Mouse (Mus musculus) forebrain, postnatal 0 days (tissue): ENCODE measurements at regions not wholly inside any gene's neighbourhood (a gene's known extent, or its start where the extent isn't known, plus 50 kb on each side); places are given as distances from the start of the nearest gene placed in this dataset.

Experiments
- ATAC-seq: fragments of 200-750 bp; cut with Nextera tagmentation; 2 replicates; pipeline ENCODE4 v1.8.0; 2017; ENCODE audit warnings: mild to moderate bottlenecking, moderate library complexity
- DNase-seq: peaks from one replicate; pipeline ENCODE4 v3.0.0-alpha.2; 2015
- H3K27ac ChIP-seq: fragments of 300-500 bp; sonication (generic); 2 replicates; pipeline ENCODE4 v1.5.1; 2014; ENCODE audit warnings: low read depth, mild to moderate bottlenecking, antibody characterized with exemption, low read length, moderate library complexity, mixed read lengths
- H3K27me3 ChIP-seq: fragments of 300-500 bp; sonication (generic); 2 replicates; pipeline ENCODE4 v1.6.1; 2014; ENCODE audit warnings: mild to moderate bottlenecking, low read length, mixed read lengths; ENCODE audit not compliant: insufficient read depth
- H3K36me3 ChIP-seq: fragments of 300-500 bp; sonication (generic); 2 replicates; pipeline ENCODE4 v1.6.1; 2014; ENCODE audit warnings: mild to moderate bottlenecking, moderate library complexity; ENCODE audit not compliant: insufficient read depth
- H3K4me1 ChIP-seq: fragments of 300-500 bp; sonication (generic); 2 replicates; pipeline ENCODE4 v1.6.1; 2014; ENCODE audit warnings: antibody characterized with exemption; ENCODE audit not compliant: insufficient read depth
- H3K4me2 ChIP-seq: fragments of 300-500 bp; sonication (generic); 2 replicates; pipeline ENCODE4 v1.6.1; 2014; ENCODE audit warnings: low read depth, mild to moderate bottlenecking, moderate library complexity
- H3K4me3 ChIP-seq: fragments of 300-500 bp; sonication (generic); 2 replicates; pipeline ENCODE4 v1.5.1; 2014; ENCODE audit warnings: low read depth, low read length, mixed read lengths
- H3K9ac ChIP-seq: fragments of 300-500 bp; sonication (generic); 2 replicates; pipeline ENCODE4 v1.6.1; 2014; ENCODE audit warnings: mild to moderate bottlenecking
- H3K9me3 ChIP-seq: fragments of 300-500 bp; sonication (generic); 2 replicates; pipeline ENCODE4 v1.6.1; 2016; ENCODE audit warnings: low read length
- CTCF ChIP-seq: sonication (generic); IDR thresholded peaks from 2 replicates; pipeline ENCODE4 v1.5.1; 2016; ENCODE audit warnings: antibody characterized with exemption, control low read depth, low read depth
- WGBS: fragments of 180-500 bp; shearing (Covaris S2); extraction: QIAGEN DNeasy Blood & Tissue Kit; methylation state at CpG from one replicate; pipeline ENCODE4 v1.1.7; 2014; 5-methylcytosine and 5-hydroxymethylcytosine counted together

- Histone ChIP-seq H3K36me3 (no peaks in the 10 kb centered on the region), H3K4me1 (no peaks in the 10 kb centered on the region), H3K27ac (no peak overlapping the region), H3K27me3 (no peaks in the 10 kb centered on the region), H3K9ac (no peak overlapping the region), H3K9me3 (no peaks in the 10 kb centered on the region), H3K4me2 (no peak overlapping the region), H3K4me3 (no peak overlapping the region)
- WGBS = 48% methylated on average over 4 of the region's 4 CpGs
- TF ChIP-seq CTCF = no peak
- peak; percentile 41 for DNase-seq
- peak; percentile 76 for ATAC-seq
These were observed 397.4 kb downstream of the Epha3 start for GRCm38 (mm10) chr16:63466615-63467014.

GRCm38 (mm10) chr16:63468851-63469250 is 395.1 kb downstream of the Epha3 start:
- no peak overlapping the region for H3K4me3 ChIP-seq
- no peak for TF ChIP-seq CTCF
- no peaks in the 10 kb centered on the region for H3K9me3 ChIP-seq
- WGBS = 95% methylated on average over 1 of the region's 1 CpGs
- no peak overlapping the region for H3K4me2 ChIP-seq
- no peak for ATAC-seq
- no peak for DNase-seq
- H3K36me3 ChIP-seq = no peaks in the 10 kb centered on the region
- no peaks in the 10 kb centered on the region for H3K27me3 ChIP-seq
- no peak overlapping the region for H3K27ac ChIP-seq
- H3K9ac ChIP-seq = no peak overlapping the region
- no peaks in the 10 kb centered on the region for H3K4me1 ChIP-seq
